Mouse (Mus musculus) kidney, adult 2 months (tissue): ENCODE measurements around the gene Gne.

Source experiments
- CTCF ChIP-seq: fragments of 200-500 bp; conservative IDR thresholded peaks from 2 replicates; pipeline ENCODE4 v1.5.1; 2011; ENCODE audit warnings: low read depth, mild to moderate bottlenecking, control low read depth, low read length, moderate library complexity, mixed read lengths; ENCODE audit not compliant: insufficient read depth, insufficient read length
- POLR2A ChIP-seq: fragments of 200-500 bp; IDR thresholded peaks from one replicate; pipeline ENCODE4 v1.6.1; 2011; ENCODE audit warnings: low read depth, low read length, control low read depth

DNA sequence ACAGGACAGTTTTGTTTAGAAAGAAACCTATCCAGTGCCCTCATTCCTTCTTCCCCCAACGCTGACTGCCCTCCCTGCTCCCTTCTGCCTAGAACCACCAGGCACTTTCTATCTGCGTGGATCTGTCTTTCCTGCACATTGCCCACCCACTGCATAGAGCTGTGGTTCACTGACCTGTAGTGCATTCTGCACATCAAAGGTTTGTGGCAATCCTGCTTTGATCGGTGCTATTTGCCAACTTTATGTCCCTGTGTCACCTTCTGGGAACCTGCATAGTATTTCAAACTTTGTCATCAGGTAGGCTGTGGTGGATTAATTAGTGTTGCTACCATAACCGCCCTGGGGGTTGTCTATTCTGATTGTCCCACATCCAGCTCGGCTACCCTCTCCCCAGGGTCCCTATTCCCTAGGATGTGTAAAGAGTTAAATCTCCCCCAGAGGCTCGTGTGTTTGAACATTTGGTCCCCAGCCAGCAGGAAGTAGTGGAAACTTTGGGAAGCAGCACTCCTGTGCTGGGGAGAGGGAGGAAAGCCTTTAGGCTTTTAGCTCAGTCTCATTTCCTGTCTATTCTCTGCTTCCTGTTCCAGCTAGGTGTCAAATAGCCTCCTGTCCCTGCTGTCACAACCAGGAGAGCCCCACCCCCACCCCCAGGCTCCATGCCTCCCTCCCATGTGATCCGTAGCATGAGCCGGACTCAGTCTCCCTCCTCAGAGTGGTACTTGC, 20.4 kb upstream of the Gne start:
- TF ChIP-seq CTCF = no peak
- no peak for TF ChIP-seq POLR2A
